Mouse (Mus musculus) bone marrow macrophage, adult 2 months (primary cell): ENCODE measurements around the gene Dhtkd1.

Source experiments
- CTCF ChIP-seq: IDR thresholded peaks from 2 replicates; pipeline ENCODE4 v1.5.1; 2012; ENCODE audit warnings: low read depth, mild to moderate bottlenecking, low read length, moderate library complexity
- POLR2A ChIP-seq: IDR thresholded peaks from 2 replicates; pipeline ENCODE4 v1.6.1; 2012; ENCODE audit warnings: mild to moderate bottlenecking, low read depth, low read length, borderline replicate concordance

GRCm38 (mm10) chr2:5946876-5947275 is 4.3 kb upstream of the Dhtkd1 start:
- TF ChIP-seq POLR2A: no peak
- no peak for TF ChIP-seq CTCF
